Mouse (Mus musculus): ENCODE results near the gene Prss45.

Prss45 gene

GRCm38 (mm10) chr9:110857781-110858472 lies 23.5 kb downstream of the Prss45 start, which contains the start of gene Prss50:
Gene Prss50 (plus strand): TSS chr9:110857967.
- no peak for DNase-seq (ENCODE audit: low spot score in 2 of 2)

- no peak for DNase-seq (ENCODE audit: low spot score in 2 of 2)
Observed at GRCm38 (mm10) chr9:110858523-110858922, 24.1 kb downstream of the Prss45 start.

- DNase-seq (ENCODE audit: low spot score in 2 of 2), result no peak
Observed at GRCm38 (mm10) chr9:110858967-110859596, 24.7 kb downstream of the Prss45 start.

- peak; percentile 61 to 76 for DNase-seq (ENCODE audit: low spot score in 2 of 2)
Observed at GRCm38 (mm10) chr9:110871030-110871429, 36.6 kb downstream of the Prss45 start.

- DNase-seq (ENCODE audit: low spot score in 2 of 2), result peak in 1 of 2 experiments; percentile 37
Observed at GRCm38 (mm10) chr9:110873681-110874659, 39.6 kb downstream of the Prss45 start.

GRCm38 (mm10) chr9:110874660-110875191 lies 40.3 kb downstream of the Prss45 start:
- DNase-seq (ENCODE audit: low spot score in 2 of 2), result no peak

GRCm38 (mm10) chr9:110875288-110875695 lies 40.9 kb downstream of the Prss45 start:
- DNase-seq (ENCODE audit: low spot score in 2 of 2), result no peak

GRCm38 (mm10) chr9:110877353-110877752 lies 43.0 kb downstream of the Prss45 start:
- DNase-seq (ENCODE audit: low spot score in 2 of 2), result no peak

- no peak for DNase-seq (ENCODE audit: low spot score in 2 of 2)
Observed at GRCm38 (mm10) chr9:110877888-110878287, 43.5 kb downstream of the Prss45 start.

- peak in 1 of 2 experiments; percentile 41 for DNase-seq (ENCODE audit: low spot score in 2 of 2)
Observed at GRCm38 (mm10) chr9:110879191-110879920, 45.0 kb downstream of the Prss45 start, which contains the start of gene Als2cl. Gene Als2cl (plus strand): TSS chr9:110879870.

GRCm38 (mm10) chr9:110879998-110880561 lies 45.7 kb downstream of the Prss45 start, which contains the start of gene Tmie:
Gene Tmie (minus strand): TSS chr9:110880113.
- DNase-seq (ENCODE audit: low spot score in 2 of 2), result peak in 1 of 2 experiments; percentile 31

- DNase-seq (ENCODE audit: low spot score in 2 of 2), result no peak
Observed at GRCm38 (mm10) chr9:110880772-110881171, 46.4 kb downstream of the Prss45 start.

- DNase-seq (ENCODE audit: low spot score in 2 of 2), result no peak
Observed at GRCm38 (mm10) chr9:110881953-110882352, 47.6 kb downstream of the Prss45 start.

GRCm38 (mm10) chr9:110887388-110888303 lies 53.3 kb downstream of the Prss45 start:
- DNase-seq (ENCODE audit: low spot score in 2 of 2), result no peak

- DNase-seq (ENCODE audit: low spot score in 2 of 2), result no peak
Observed at GRCm38 (mm10) chr9:110888935-110889334, 54.5 kb downstream of the Prss45 start.

GRCm38 (mm10) chr9:110890026-110890783 lies 55.8 kb downstream of the Prss45 start:
- no peak for DNase-seq (ENCODE audit: low spot score in 2 of 2)
